Mouse (Mus musculus): ENCODE data around the gene Emc7.

DNA sequence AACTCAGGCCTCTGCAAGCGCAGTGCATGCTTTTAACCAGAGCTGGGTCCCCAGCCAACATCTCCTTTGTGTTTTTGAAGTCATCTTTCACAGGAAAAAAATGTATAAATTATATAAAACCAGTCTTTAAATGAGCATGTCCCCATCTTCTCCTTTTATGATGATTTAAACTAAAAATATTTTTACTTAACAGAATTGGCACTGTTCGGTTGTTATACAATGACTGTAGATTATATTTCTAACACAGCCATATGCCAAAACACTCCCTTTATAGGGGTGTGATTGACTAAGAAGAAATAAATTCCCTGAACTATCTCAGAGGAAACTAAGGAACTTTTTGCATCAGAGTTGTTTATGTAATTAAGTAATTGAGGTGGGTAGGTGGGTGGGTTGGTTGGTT lies 22.3 kb upstream of the Emc7 start:
- TF ChIP-seq CTCF (IDR thresholded peaks at IDR 0.05; ENCODE audit: control insufficient read depth, insufficient read depth, insufficient read length), result no peak
- no peak for TF ChIP-seq CEBPB (IDR thresholded peaks at IDR 0.05; ENCODE audit: low read depth)
- TF ChIP-seq USF1 (IDR thresholded peaks at IDR 0.05; ENCODE audit: low read depth), result no peak
- no peak for TF ChIP-seq MAX (IDR thresholded peaks at IDR 0.05)
